Mouse (Mus musculus): ENCODE measurements around the gene Atp6ap1. TPM values are rescaled to one million over a fixed set of nuclear protein-coding genes. Genes with fewer than 3 reads are reported as not detected.
A peak's percentile ranks its signal among the peaks of the same experiment; 100 is the strongest.

The Atp6ap1 gene
- polyA plus RNA-seq (2014; fragmentation: Nextera tagmentation; extraction: Ambion mirVana): 90.6 and 131 TPM in 2 replicates

DNA sequence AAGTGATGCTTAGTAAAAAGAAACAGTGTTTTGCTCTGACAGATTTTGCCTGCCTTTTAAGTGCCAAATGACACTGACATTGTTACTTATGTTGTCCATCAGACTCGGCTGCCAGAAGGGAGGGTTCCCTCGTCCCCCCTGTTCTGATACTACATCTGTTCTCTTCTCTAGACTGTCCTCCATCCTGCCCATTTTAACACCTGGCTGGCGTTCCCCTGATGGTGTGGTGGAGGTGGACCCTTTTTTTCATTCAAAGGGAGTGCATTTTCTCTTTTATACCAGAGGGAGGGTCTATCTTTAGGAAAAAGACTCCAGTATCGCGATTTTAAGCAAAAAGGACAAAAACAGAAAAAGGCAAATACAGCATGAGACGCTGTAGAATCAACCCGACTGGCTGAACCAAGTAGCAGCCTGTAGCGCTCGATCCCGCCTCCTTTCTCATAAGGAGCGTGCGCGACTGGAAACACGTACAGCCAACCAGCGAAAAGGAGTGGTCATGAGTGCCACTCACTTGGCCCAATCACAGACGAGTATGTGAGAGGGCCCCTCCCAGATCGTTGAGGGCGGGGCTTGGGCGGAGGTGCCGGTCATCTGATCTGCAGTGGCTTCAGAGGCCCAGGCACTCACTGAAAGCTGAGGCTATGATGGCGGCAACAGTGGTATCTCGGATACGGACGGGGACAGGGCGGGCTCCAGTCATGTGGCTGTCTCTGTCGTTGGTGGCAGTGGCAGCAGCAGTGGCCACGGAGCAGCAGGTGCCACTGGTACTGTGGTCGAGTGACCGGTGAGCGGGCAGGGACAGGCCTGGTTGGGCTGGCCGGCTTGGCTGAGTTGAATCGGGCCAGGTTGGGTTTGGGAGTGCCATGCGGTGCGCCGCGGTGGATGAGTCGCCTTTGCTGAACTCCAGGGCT lies at the start of gene Atp6ap1:
TSS of gene Atp6ap1 (plus strand) at position 560 of the 911 bp plus-strand sequence.
- 15% methylated on average over 34 of the region's 37 CpGs for WGBS (ENCODE audit: insufficient replicate concordance)
- Histone ChIP-seq H3K9me3 (replicated peaks; ENCODE audit: control insufficient read depth, low read length) (no peaks in the 10 kb centered on the region), H3K4me3 (ENCODE audit: low read depth, low read length) (peak within 1 kb of the TSS; percentile 67), H3K9ac (ENCODE audit: low read depth, low read length) (peak within 1 kb of the TSS; percentile 80), H3K4me2 (peak within 1 kb of the TSS; percentile 72), H3K36me3 (ENCODE audit: control insufficient read depth, insufficient read depth, low read length) (peaks cover 3% of the 10 kb centered on the region; the same call in 1 of the 2 replicates), H3K27ac (ENCODE audit: low read depth, low read length) (peak within 1 kb of the TSS; percentile 54), H3K4me1 (ENCODE audit: control insufficient read depth, insufficient read depth, low read length) (0 out of 2 replicates have a peak, but pooled peaks cover 3% of the 10 kb centered on the region), H3K27me3 (ENCODE audit: control insufficient read depth, insufficient read depth, low read length) (no peaks in the 10 kb centered on the region)
- peak; percentile 98 for ATAC-seq (replicated peaks; ENCODE audit: insufficient number of reproducible peaks, low FRiP score, low TSS enrichment)

GRCm38 (mm10) chrX:74248651-74249050 lies 48.2 kb upstream of the Atp6ap1 start:
- no peak for ATAC-seq (replicated peaks; ENCODE audit: insufficient number of reproducible peaks, low FRiP score, low TSS enrichment)
- H3K4me1 ChIP-seq (ENCODE audit: control insufficient read depth, insufficient read depth, low read length): no peaks in the 10 kb centered on the region
- peak overlapping the region; percentile 63 for H3K4me2 ChIP-seq
- H3K27ac ChIP-seq (ENCODE audit: low read depth, low read length): peak overlapping the region; percentile 80
- H3K36me3 ChIP-seq (ENCODE audit: control insufficient read depth, insufficient read depth, low read length): 0 out of 2 replicates have a peak, but pooled peaks cover under 1% of the 10 kb centered on the region
- H3K27me3 ChIP-seq (ENCODE audit: control insufficient read depth, insufficient read depth, low read length): no peaks in the 10 kb centered on the region
- peak overlapping the region; percentile 46 for H3K4me3 ChIP-seq (ENCODE audit: low read depth, low read length)
- peak overlapping the region; percentile 70 for H3K9ac ChIP-seq (ENCODE audit: low read depth, low read length)
- WGBS (ENCODE audit: insufficient replicate concordance): 22% methylated on average over 3 of the region's 3 CpGs
- H3K9me3 ChIP-seq (replicated peaks; ENCODE audit: control insufficient read depth, low read length): no peaks in the 10 kb centered on the region

GRCm38 (mm10) chrX:74249615-74250014 lies 47.3 kb upstream of the Atp6ap1 start, which contains the start of gene Flna:
Gene Flna, minus strand, starts transcription at chrX:74249820.
- ATAC-seq (replicated peaks; ENCODE audit: insufficient number of reproducible peaks, low FRiP score, low TSS enrichment): no peak
- H3K4me3 ChIP-seq (ENCODE audit: low read depth, low read length): peak within 1 kb of the TSS; percentile 46
- peak within 1 kb of the TSS; percentile 63 for H3K4me2 ChIP-seq
- H3K36me3 ChIP-seq (ENCODE audit: control insufficient read depth, insufficient read depth, low read length): no peaks in the 10 kb centered on the region
- no peaks in the 10 kb centered on the region for H3K9me3 ChIP-seq (replicated peaks; ENCODE audit: control insufficient read depth, low read length)
- H3K4me1 ChIP-seq (ENCODE audit: control insufficient read depth, insufficient read depth, low read length): no peaks in the 10 kb centered on the region
- peak within 1 kb of the TSS; percentile 70 for H3K9ac ChIP-seq (ENCODE audit: low read depth, low read length)
- 18% methylated on average over 37 of the region's 38 CpGs for WGBS (ENCODE audit: insufficient replicate concordance)
- H3K27ac ChIP-seq (ENCODE audit: low read depth, low read length): peak within 1 kb of the TSS; percentile 80
- no peaks in the 10 kb centered on the region for H3K27me3 ChIP-seq (ENCODE audit: control insufficient read depth, insufficient read depth, low read length)

DNA sequence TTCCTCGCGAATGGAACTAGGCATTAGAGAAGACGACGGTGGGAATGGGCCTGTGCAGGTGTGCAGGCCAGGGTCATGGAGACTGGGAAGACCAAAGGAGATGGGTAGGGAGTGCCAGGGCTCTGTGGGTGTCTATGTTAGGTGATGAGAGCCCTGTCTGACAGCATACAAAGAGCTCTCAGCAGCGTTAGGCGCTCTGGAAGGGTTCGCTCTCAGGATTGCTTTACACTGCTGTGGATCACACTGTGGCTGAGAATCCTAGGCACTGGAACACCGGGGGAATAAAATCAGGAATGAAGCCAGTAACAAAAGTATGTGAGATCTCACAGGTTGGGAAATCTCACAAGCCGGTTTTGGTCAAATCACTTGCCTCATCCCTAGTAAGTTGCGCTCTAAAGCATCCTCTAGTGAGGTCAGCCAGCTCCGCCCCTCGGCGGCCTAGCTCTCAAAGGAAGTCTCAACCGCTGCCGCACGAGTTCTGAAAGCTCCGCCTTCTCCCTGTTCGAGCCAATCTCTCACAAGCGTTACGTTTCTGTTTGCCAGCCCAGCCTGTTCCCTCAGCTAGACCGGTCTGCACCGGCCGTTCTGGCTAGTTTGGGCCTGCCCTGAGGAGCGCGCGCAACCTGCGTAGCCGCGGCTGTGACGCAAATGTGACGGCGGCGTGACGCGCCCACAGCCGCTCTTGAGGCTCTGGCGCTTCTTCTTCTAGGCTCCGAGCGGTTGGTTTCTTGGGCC lies 42.6 kb upstream of the Atp6ap1 start, which contains the start of gene Emd:
TSS of gene Emd (plus strand) at position 535 of the 735 bp plus-strand sequence.
- peak; percentile 97 for ATAC-seq (replicated peaks; ENCODE audit: insufficient number of reproducible peaks, low FRiP score, low TSS enrichment)
- peak within 1 kb of the TSS; percentile 66 for H3K4me3 ChIP-seq (ENCODE audit: low read depth, low read length)
- H3K9me3 ChIP-seq (replicated peaks; ENCODE audit: control insufficient read depth, low read length): no peaks in the 10 kb centered on the region

DNA sequence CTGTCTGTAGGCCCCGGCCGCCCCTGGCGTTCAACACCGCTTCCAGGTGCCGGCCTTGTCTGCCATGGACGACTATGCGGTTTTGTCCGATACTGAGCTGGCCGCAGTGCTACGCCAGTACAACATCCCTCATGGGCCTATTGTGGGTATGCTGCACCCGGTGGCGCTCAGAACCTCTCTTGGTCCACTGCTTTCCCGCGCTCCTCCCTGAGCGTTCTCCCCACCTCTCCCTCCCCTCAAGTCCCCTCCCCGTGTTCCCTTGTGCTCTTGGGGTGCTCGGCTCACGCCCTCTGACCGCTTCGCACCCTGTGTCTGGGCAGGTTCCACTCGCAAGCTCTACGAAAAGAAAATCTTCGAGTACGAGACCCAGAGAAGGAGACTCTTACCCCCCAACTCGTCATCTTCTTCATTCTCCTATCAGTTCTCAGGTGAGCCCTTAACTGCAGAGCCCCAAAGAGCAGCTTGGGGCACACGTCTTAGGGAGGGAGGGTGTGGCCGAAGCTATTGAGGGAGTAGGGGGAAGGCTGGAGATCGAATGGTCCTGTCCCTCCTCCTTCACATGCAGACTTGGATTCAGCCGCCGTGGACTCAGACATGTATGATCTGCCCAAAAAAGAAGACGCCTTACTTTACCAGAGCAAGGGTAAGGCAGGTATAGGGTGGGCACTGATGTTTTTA lies 41.9 kb upstream of the Atp6ap1 start:
- Histone ChIP-seq H3K4me2 (peak overlapping the region; percentile 73), H3K4me3 (ENCODE audit: low read depth, low read length) (peak overlapping the region; percentile 66), H3K36me3 (ENCODE audit: control insufficient read depth, insufficient read depth, low read length) (peaks cover 8% of the 10 kb centered on the region; the same call in 1 of the 2 replicates), H3K9ac (ENCODE audit: low read depth, low read length) (peak overlapping the region; percentile 79), H3K27ac (ENCODE audit: low read depth, low read length) (peak overlapping the region; percentile 92), H3K4me1 (ENCODE audit: control insufficient read depth, insufficient read depth, low read length) (no peaks in the 10 kb centered on the region; the same call in 1 of the 2 replicates), H3K9me3 (replicated peaks; ENCODE audit: control insufficient read depth, low read length) (no peaks in the 10 kb centered on the region), H3K27me3 (ENCODE audit: control insufficient read depth, insufficient read depth, low read length) (no peaks in the 10 kb centered on the region)
- WGBS (ENCODE audit: insufficient replicate concordance): 19% methylated on average over 31 of the region's 31 CpGs
- no peak for ATAC-seq (replicated peaks; ENCODE audit: insufficient number of reproducible peaks, low FRiP score, low TSS enrichment)

More for the DNA sequence above, 42.6 kb upstream of the Atp6ap1 start, which contains the start of gene Emd:
- Histone ChIP-seq H3K4me1 (ENCODE audit: control insufficient read depth, insufficient read depth, low read length) (no peaks in the 10 kb centered on the region; the same call in 1 of the 2 replicates), H3K27ac (ENCODE audit: low read depth, low read length) (peak within 1 kb of the TSS; percentile 92), H3K9ac (ENCODE audit: low read depth, low read length) (peak within 1 kb of the TSS; percentile 79), H3K36me3 (ENCODE audit: control insufficient read depth, insufficient read depth, low read length) (peaks cover 8% of the 10 kb centered on the region; the same call in 1 of the 2 replicates), H3K27me3 (ENCODE audit: control insufficient read depth, insufficient read depth, low read length) (no peaks in the 10 kb centered on the region), H3K4me2 (peak within 1 kb of the TSS; percentile 73)
- 24% methylated on average over 39 of the region's 39 CpGs for WGBS (ENCODE audit: insufficient replicate concordance)

- WGBS (ENCODE audit: insufficient replicate concordance): 91% methylated on average over 3 of the region's 3 CpGs
- no peaks in the 10 kb centered on the region for H3K9me3 ChIP-seq (replicated peaks; ENCODE audit: control insufficient read depth, low read length)
- H3K9ac ChIP-seq (ENCODE audit: low read depth, low read length): no peak overlapping the region
- no peaks in the 10 kb centered on the region; the same call in 1 of the 2 replicates for H3K4me1 ChIP-seq (ENCODE audit: control insufficient read depth, insufficient read depth, low read length)
- no peaks in the 10 kb centered on the region for H3K27me3 ChIP-seq (ENCODE audit: control insufficient read depth, insufficient read depth, low read length)
- H3K27ac ChIP-seq (ENCODE audit: low read depth, low read length): no peak overlapping the region
- peaks cover 10% of the 10 kb centered on the region; the same call in 1 of the 2 replicates for H3K36me3 ChIP-seq (ENCODE audit: control insufficient read depth, insufficient read depth, low read length)
- ATAC-seq (replicated peaks; ENCODE audit: insufficient number of reproducible peaks, low FRiP score, low TSS enrichment): no peak
- H3K4me3 ChIP-seq (ENCODE audit: low read depth, low read length): no peak overlapping the region
- no peak overlapping the region for H3K4me2 ChIP-seq
Measured at GRCm38 (mm10) chrX:74257746-74258145, 39.2 kb upstream of the Atp6ap1 start.

DNA sequence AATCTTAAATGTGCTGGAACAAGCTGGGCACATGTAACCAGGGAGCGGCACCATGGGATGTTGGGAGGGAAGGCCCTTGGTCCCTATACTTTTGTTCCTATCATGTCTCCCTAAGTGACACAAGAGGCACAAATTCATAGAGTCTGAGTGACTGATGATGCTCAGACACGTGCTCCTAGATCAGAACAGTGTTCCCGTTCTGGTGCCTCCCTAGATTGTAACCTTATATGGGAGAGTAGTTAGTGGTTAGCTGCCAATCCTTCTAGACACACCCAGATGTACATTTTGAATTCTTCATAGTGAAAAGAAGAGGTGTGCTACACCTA lies 27.2 kb upstream of the Atp6ap1 start:
- peak overlapping the region; percentile 65 for H3K9ac ChIP-seq (ENCODE audit: low read depth, low read length)
- H3K36me3 ChIP-seq (ENCODE audit: control insufficient read depth, insufficient read depth, low read length): no peaks in the 10 kb centered on the region
- peak overlapping the region; percentile 93 for H3K27ac ChIP-seq (ENCODE audit: low read depth, low read length)
- ATAC-seq (replicated peaks; ENCODE audit: insufficient number of reproducible peaks, low FRiP score, low TSS enrichment): peak; percentile 3; the same call in 1 of the 2 replicates
- H3K4me3 ChIP-seq (ENCODE audit: low read depth, low read length): peak overlapping the region; percentile 60
- no peaks in the 10 kb centered on the region for H3K27me3 ChIP-seq (ENCODE audit: control insufficient read depth, insufficient read depth, low read length)
- H3K9me3 ChIP-seq (replicated peaks; ENCODE audit: control insufficient read depth, low read length): no peaks in the 10 kb centered on the region
- H3K4me2 ChIP-seq: peak overlapping the region; percentile 59
- 25% methylated on average over 3 of the region's 3 CpGs for WGBS (ENCODE audit: insufficient replicate concordance)
- no peaks in the 10 kb centered on the region for H3K4me1 ChIP-seq (ENCODE audit: control insufficient read depth, insufficient read depth, low read length)
